Mouse (Mus musculus): ENCODE measurements at regions not wholly inside any gene's neighbourhood (a gene's known extent, or its start where the extent isn't known, plus 50 kb on each side); places are given as distances from the start of the nearest gene placed in this dataset.

DNA sequence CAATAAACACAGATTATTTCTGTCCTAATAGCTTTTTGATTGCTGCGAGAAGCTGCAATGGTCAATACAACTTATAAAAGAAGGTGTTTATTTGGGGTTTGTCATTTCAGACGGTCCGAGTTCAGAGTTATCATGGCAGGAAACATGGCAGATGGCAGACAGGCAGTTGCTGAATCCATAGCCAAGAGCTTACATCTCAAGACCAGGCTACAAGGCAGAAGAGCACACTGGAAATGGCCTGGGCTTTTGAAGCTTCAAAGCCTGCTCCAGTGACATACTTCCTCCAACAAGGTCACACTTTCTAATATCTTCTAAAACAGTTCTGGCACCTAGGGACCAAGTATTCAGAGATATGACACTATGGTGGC lies 136.8 kb downstream of the Bmp2 start:
- Histone ChIP-seq H3K9ac (no peak overlapping the region), H3K36me3 (ENCODE audit: insufficient read depth) (no peaks in the 10 kb centered on the region), H3K9me3 (ENCODE audit: low read depth, low read length) (no peaks in the 10 kb centered on the region), H3K4me2 (no peak overlapping the region), H3K27ac (ENCODE audit: low read depth) (no peak overlapping the region), H3K4me3 (ENCODE audit: low read depth, low read length) (no peak overlapping the region), H3K27me3 (ENCODE audit: insufficient read depth, low read length) (no peaks in the 10 kb centered on the region), H3K4me1 (ENCODE audit: insufficient read depth) (no peaks in the 10 kb centered on the region)
- DNase-seq (no peak), ATAC-seq (ENCODE audit: insufficient read depth) (no peak)
- TF ChIP-seq CTCF (IDR thresholded peaks at IDR 0.05; ENCODE audit: low read depth) = no peak
- 61% methylated on average over 3 of the region's 3 CpGs for WGBS

DNA sequence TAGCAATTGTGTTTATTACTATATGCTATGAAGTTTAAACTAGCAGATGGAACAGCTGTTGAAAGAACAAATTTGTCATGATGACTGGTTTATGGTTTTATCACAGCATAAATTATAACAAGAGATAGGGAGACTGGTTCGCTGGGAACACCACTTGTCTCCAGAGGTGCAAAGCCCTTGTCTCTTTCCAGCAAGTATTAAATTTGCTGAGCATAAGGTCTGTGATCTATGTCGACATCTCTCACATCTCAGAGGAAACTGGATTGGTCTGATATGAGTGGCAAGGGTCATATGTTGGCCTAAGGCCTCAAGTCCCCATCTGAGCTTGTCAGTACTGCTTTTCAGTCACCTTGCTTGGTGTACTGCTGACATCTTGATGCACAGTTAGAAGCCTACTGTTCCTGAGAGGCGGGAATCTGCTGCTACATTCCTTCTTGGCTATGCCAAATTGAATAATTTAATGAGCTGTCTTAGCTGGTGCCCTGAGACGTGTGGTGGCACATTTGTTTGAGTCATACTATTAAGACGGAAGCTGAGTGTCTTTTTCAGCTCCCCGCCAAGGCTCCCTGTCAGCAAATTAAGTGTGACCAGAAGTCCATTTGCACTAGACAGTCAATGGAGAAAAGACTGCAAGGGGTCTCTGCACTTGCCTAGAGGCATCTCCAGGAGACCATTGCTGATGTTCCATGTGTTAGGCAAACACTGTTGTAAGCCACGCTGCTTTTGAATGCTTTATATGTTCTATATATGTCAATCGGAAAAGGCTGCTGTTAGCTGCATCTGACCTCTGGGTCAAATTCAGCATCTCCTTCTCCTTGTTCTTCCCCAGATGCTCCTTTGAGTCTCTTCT lies 157.0 kb downstream of the Bmp2 start:
- DNase-seq (peak; percentile 41), ATAC-seq (ENCODE audit: insufficient read depth) (peak; percentile 68)
- no peak overlapping the region for H3K27ac ChIP-seq (ENCODE audit: low read depth)
- no peak overlapping the region for H3K4me3 ChIP-seq (ENCODE audit: low read depth, low read length)
- H3K36me3 ChIP-seq (ENCODE audit: insufficient read depth) = no peaks in the 10 kb centered on the region
- H3K9ac ChIP-seq = no peak overlapping the region
- no peak overlapping the region for H3K4me2 ChIP-seq
- no peaks in the 10 kb centered on the region for H3K4me1 ChIP-seq (ENCODE audit: insufficient read depth)
- no peaks in the 10 kb centered on the region for H3K9me3 ChIP-seq (ENCODE audit: low read depth, low read length)
- WGBS = 43% methylated on average over 8 of the region's 8 CpGs
- no peak for TF ChIP-seq CTCF (IDR thresholded peaks at IDR 0.05; ENCODE audit: low read depth)
- no peaks in the 10 kb centered on the region for H3K27me3 ChIP-seq (ENCODE audit: insufficient read depth, low read length)

DNA sequence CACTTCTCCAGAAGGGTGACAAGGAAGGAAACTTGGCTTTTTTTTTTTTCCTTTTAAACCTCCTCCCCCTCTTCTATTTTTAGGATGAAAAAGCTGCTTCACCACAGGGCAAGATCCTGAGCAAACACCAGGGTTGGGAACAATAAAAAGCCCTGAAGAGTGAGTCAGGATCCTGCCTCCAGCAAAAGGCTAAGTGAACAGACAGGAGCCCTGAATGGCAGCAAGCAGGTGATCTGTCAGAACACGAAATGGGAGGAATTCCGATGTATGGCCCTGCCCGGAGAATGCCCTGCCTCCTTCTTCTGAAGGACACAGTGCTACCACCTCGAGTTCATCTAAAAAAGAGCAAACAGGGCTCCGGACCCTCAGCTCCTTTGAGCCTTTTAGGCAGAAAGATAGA lies 164.3 kb downstream of the Bmp2 start:
- Histone ChIP-seq H3K4me3 (ENCODE audit: low read depth, low read length) (no peak overlapping the region), H3K4me1 (ENCODE audit: insufficient read depth) (no peaks in the 10 kb centered on the region), H3K27me3 (ENCODE audit: insufficient read depth, low read length) (no peaks in the 10 kb centered on the region), H3K9ac (no peak overlapping the region), H3K27ac (ENCODE audit: low read depth) (no peak overlapping the region), H3K36me3 (ENCODE audit: insufficient read depth) (no peaks in the 10 kb centered on the region), H3K4me2 (no peak overlapping the region), H3K9me3 (ENCODE audit: low read depth, low read length) (no peaks in the 10 kb centered on the region)
- no peak for DNase-seq
- ATAC-seq (ENCODE audit: insufficient read depth) = peak; percentile 38; the same call in 1 of the 2 replicates
- WGBS = 49% methylated on average over 5 of the region's 5 CpGs
- TF ChIP-seq CTCF (IDR thresholded peaks at IDR 0.05; ENCODE audit: low read depth) = no peak

DNA sequence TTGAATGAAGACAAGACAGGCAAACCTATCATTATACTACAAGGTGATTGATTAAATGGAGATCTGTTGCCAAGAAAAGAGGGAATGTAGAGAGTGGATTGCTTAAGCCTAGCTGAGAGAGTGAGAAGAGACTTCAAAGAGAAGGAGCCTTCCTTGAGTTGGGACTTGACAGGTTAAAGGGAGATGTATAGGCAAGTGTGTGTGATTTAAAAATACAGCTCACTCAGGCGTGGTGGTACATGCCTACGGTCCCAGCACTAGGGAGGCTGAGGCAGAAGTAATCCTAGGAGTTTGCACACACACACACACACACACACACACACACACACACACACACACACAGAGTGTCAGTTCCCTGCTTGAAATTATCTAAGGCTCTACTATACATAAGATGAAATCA lies 165.1 kb downstream of the Bmp2 start:
- no peak for DNase-seq

DNA sequence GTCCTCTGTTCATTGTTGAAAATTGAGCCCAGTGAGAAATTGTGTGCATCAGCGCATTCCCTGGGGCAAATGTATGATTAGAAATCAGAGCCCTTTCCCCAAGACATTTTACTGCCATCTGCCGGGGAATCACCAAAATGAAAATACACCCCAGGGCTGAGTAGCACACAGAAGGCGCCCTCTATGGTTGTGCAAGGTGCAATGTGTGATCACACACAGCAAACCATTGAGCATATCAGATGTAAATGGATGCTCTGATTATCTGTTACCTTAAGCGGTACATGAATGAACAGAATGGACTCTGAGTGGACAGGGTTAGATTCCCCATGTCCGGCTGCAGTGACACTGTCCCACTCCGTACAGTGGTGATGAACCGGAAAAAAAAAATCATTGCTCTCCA lies 172.4 kb downstream of the Bmp2 start:
- H3K36me3 ChIP-seq (ENCODE audit: insufficient read depth) = no peaks in the 10 kb centered on the region
- no peak overlapping the region for H3K4me2 ChIP-seq
- ATAC-seq (ENCODE audit: insufficient read depth) (peak; percentile 28), DNase-seq (peak; percentile 42)
- no peaks in the 10 kb centered on the region; the same call in 1 of the 2 replicates for H3K27me3 ChIP-seq (ENCODE audit: insufficient read depth, low read length)
- peak; percentile 63 for TF ChIP-seq CTCF (IDR thresholded peaks at IDR 0.05; ENCODE audit: low read depth)
- H3K27ac ChIP-seq (ENCODE audit: low read depth) = no peak overlapping the region
- no peak overlapping the region for H3K4me3 ChIP-seq (ENCODE audit: low read depth, low read length)
- H3K9ac ChIP-seq = no peak overlapping the region
- H3K9me3 ChIP-seq (ENCODE audit: low read depth, low read length) = no peaks in the 10 kb centered on the region
- 56% methylated on average over 7 of the region's 7 CpGs for WGBS
- no peaks in the 10 kb centered on the region for H3K4me1 ChIP-seq (ENCODE audit: insufficient read depth)

More for the DNA sequence above, 165.1 kb downstream of the Bmp2 start:
- no peak overlapping the region for H3K4me2 ChIP-seq
- no peak overlapping the region for H3K27ac ChIP-seq (ENCODE audit: low read depth)
- TF ChIP-seq CTCF (IDR thresholded peaks at IDR 0.05; ENCODE audit: low read depth) = no peak
- no peak overlapping the region for H3K4me3 ChIP-seq (ENCODE audit: low read depth, low read length)
- no peaks in the 10 kb centered on the region for H3K36me3 ChIP-seq (ENCODE audit: insufficient read depth)
- no peak overlapping the region for H3K9ac ChIP-seq
- ATAC-seq (ENCODE audit: insufficient read depth) = no peak
- 32% methylated on average over 2 of the region's 2 CpGs for WGBS
- H3K27me3 ChIP-seq (ENCODE audit: insufficient read depth, low read length) = no peaks in the 10 kb centered on the region
- no peaks in the 10 kb centered on the region for H3K4me1 ChIP-seq (ENCODE audit: insufficient read depth)
- H3K9me3 ChIP-seq (ENCODE audit: low read depth, low read length) = no peaks in the 10 kb centered on the region

DNA sequence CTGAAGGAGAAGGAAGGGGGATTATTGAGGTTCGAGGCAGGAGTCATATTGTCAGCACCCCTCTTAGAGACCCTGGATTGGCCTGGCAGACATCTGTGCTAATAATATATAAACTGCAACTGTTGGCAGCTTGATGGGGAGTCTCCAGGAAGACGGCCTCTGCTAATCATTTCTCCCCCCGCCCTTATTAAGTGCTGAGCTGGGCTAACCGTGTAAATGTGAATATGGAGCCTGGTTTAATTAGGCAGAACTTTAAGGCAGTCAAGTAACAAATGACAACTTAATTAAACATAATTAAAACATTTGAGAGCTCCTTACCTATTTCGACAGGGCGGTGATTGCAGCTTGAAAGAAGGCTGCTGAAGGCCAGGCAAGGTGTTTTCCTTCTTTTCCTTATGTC lies 172.8 kb downstream of the Bmp2 start:
- Histone ChIP-seq H3K27me3 (ENCODE audit: insufficient read depth, low read length) (no peaks in the 10 kb centered on the region; the same call in 1 of the 2 replicates), H3K4me1 (ENCODE audit: insufficient read depth) (no peaks in the 10 kb centered on the region), H3K4me2 (no peak overlapping the region), H3K9ac (no peak overlapping the region), H3K4me3 (ENCODE audit: low read depth, low read length) (no peak overlapping the region), H3K9me3 (ENCODE audit: low read depth, low read length) (no peaks in the 10 kb centered on the region), H3K36me3 (ENCODE audit: insufficient read depth) (no peaks in the 10 kb centered on the region), H3K27ac (ENCODE audit: low read depth) (no peak overlapping the region)
- TF ChIP-seq CTCF (IDR thresholded peaks at IDR 0.05; ENCODE audit: low read depth) = no peak
- 51% methylated on average over 6 of the region's 6 CpGs for WGBS
- DNase-seq = no peak
- ATAC-seq (ENCODE audit: insufficient read depth) = no peak

DNA sequence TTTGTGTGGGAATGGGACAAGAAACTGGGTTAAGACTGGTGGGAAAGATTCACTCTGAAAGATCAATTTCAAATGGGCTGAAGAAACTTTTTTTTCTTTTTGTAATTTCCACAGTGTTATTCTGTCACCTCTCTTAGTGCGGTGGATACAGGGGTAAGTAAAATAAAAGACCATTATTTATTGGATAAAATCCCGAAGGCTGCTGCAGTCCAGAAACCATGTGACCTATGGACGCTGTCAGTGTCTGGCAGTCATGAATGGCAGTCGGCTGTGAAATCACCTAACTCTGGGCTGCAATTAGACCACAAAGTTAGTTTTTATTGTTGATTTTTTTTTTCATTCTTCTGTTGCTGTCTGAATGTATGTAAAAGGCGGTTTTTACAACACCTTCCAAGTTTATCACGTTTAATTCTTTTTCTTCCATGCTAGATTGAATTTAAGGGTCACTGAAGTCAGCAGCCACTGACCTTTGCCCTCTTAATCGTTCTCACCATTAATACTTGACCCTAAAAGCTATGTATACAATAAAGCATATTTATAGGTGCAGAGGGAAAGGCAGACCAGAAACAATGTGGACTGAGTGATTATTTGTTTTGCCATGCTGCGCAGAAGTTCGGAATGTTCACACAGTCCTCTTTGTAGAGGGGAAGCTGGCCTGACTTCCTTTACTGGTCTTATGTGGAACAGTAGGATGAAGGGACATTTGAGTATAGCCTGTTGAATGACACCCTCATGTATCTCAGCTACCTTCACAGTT lies 182.7 kb downstream of the Bmp2 start:
- DNase-seq = no peak
- 36% methylated on average over 9 of the region's 9 CpGs for WGBS
- no peak for ATAC-seq (ENCODE audit: insufficient read depth)

More for the DNA sequence above, 182.7 kb downstream of the Bmp2 start:
- H3K27me3 ChIP-seq (ENCODE audit: insufficient read depth, low read length) = no peaks in the 10 kb centered on the region
- no peak overlapping the region for H3K9ac ChIP-seq
- H3K9me3 ChIP-seq (ENCODE audit: low read depth, low read length) = no peaks in the 10 kb centered on the region
- H3K4me3 ChIP-seq (ENCODE audit: low read depth, low read length) = no peak overlapping the region
- H3K27ac ChIP-seq (ENCODE audit: low read depth) = no peak overlapping the region
- no peaks in the 10 kb centered on the region for H3K36me3 ChIP-seq (ENCODE audit: insufficient read depth)
- no peak for TF ChIP-seq CTCF (IDR thresholded peaks at IDR 0.05; ENCODE audit: low read depth)
- H3K4me2 ChIP-seq = no peak overlapping the region
- H3K4me1 ChIP-seq (ENCODE audit: insufficient read depth) = no peaks in the 10 kb centered on the region

Measured in lung, embryonic 14.5 days (tissue).